Mouse (Mus musculus): ENCODE data around the gene Galp.
"Not testable (repeated sequence)": the region's sequence is repeated elsewhere in the genome, so short reads cannot be mapped to it uniquely, and the experiment has no call there.

The Galp gene

GRCm38 (mm10) chr7:6252410-6252809 is 55.5 kb downstream of the Galp start, which contains the start of gene Epp13:
Gene Epp13, plus strand, starts transcription at chr7:6252710.
- Histone ChIP-seq H3K4me3 (replicated peaks; ENCODE audit: low read length) (0 out of 2 replicates have a peak within 1 kb of the TSS, but pooled peaks have one; percentile 2), H3K36me3 (ENCODE audit: insufficient read depth, low read length) (peaks cover 23% of the 10 kb centered on the region), H3K4me1 (replicated peaks; ENCODE audit: low read depth, low read length) (peaks cover 9% of the 10 kb centered on the region), H3K9me3 (ENCODE audit: low read length) (peaks cover 68% of the 10 kb centered on the region), H3K27me3 (ENCODE audit: insufficient read depth, low read length) (no peaks in the 10 kb centered on the region)
- TF ChIP-seq NANOG (IDR thresholded peaks at IDR 0.05; ENCODE audit: borderline replicate concordance, low read length) (no peak), CTCF (conservative IDR thresholded peaks at IDR 0.05; ENCODE audit: low read length) (no peak), POU5F1 (IDR thresholded peaks at IDR 0.05; ENCODE audit: borderline replicate concordance, low read length) (no peak)

GRCm38 (mm10) chr7:6254451-6254850 is 57.6 kb downstream of the Galp start:
- no peak overlapping the region for H3K4me3 ChIP-seq (replicated peaks; ENCODE audit: low read length)
- H3K27me3 ChIP-seq (ENCODE audit: insufficient read depth, low read length): no peaks in the 10 kb centered on the region
- H3K4me1 ChIP-seq (replicated peaks; ENCODE audit: low read depth, low read length): peaks cover 17% of the 10 kb centered on the region
- peaks cover 57% of the 10 kb centered on the region for H3K9me3 ChIP-seq (ENCODE audit: low read length)
- peaks cover 24% of the 10 kb centered on the region for H3K36me3 ChIP-seq (ENCODE audit: insufficient read depth, low read length)
- no peak for TF ChIP-seq NANOG (IDR thresholded peaks at IDR 0.05; ENCODE audit: borderline replicate concordance, low read length)
- no peak for TF ChIP-seq CTCF (conservative IDR thresholded peaks at IDR 0.05; ENCODE audit: low read length)
- TF ChIP-seq POU5F1 (IDR thresholded peaks at IDR 0.05; ENCODE audit: borderline replicate concordance, low read length): no peak

- Histone ChIP-seq H3K36me3 (ENCODE audit: insufficient read depth, low read length) (peaks cover 32% of the 10 kb centered on the region), H3K9me3 (ENCODE audit: low read length) (peaks cover 68% of the 10 kb centered on the region), H3K4me3 (replicated peaks; ENCODE audit: low read length) (peak overlapping the region; percentile 10; the same call in 1 of the 2 replicates), H3K4me1 (replicated peaks; ENCODE audit: low read depth, low read length) (peaks cover 39% of the 10 kb centered on the region), H3K27me3 (ENCODE audit: insufficient read depth, low read length) (no peaks in the 10 kb centered on the region)
- TF ChIP-seq NANOG (IDR thresholded peaks at IDR 0.05; ENCODE audit: borderline replicate concordance, low read length) (no peak), CTCF (conservative IDR thresholded peaks at IDR 0.05; ENCODE audit: low read length) (no peak), POU5F1 (IDR thresholded peaks at IDR 0.05; ENCODE audit: borderline replicate concordance, low read length) (no peak)
Measured at GRCm38 (mm10) chr7:6257386-6257785, 60.5 kb downstream of the Galp start.

GRCm38 (mm10) chr7:6258232-6259220 is 61.6 kb downstream of the Galp start:
- H3K4me1 ChIP-seq (replicated peaks; ENCODE audit: low read depth, low read length): peaks cover 49% of the 10 kb centered on the region
- peak overlapping the region; percentile 73 for H3K4me3 ChIP-seq (replicated peaks; ENCODE audit: low read length)
- H3K36me3 ChIP-seq (ENCODE audit: insufficient read depth, low read length): peaks cover 34% of the 10 kb centered on the region
- peaks cover 57% of the 10 kb centered on the region for H3K9me3 ChIP-seq (ENCODE audit: low read length)
- H3K27me3 ChIP-seq (ENCODE audit: insufficient read depth, low read length): no peaks in the 10 kb centered on the region
- TF ChIP-seq CTCF (conservative IDR thresholded peaks at IDR 0.05; ENCODE audit: low read length) (no peak), NANOG (IDR thresholded peaks at IDR 0.05; ENCODE audit: borderline replicate concordance, low read length) (peak; percentile 78), POU5F1 (IDR thresholded peaks at IDR 0.05; ENCODE audit: borderline replicate concordance, low read length) (peak; percentile 68)

DNA sequence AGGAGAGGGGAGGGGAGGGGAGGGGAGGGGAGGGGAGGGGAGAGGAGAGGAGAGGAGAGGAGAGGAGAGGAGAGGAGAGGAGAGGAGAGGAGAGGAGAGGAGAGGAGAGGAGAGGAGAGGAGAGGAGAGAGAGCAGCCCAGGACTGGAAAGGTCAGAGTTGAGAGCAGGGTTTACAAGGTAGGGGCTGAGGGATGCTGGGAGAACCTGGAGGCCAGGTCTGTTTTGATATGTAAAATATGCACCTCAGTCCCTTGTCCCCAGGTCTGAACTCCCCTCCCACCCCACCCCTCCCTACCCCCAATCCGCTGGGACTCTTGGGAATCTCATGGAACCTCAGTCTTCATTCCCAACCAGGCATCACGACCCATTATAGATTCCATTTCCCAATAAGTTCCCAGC is 63.1 kb downstream of the Galp start:
- Histone ChIP-seq H3K4me3 (replicated peaks; ENCODE audit: low read length) (peak overlapping the region; percentile 51; the same call in 1 of the 2 replicates), H3K4me1 (replicated peaks; ENCODE audit: low read depth, low read length) (peaks cover 51% of the 10 kb centered on the region), H3K36me3 (ENCODE audit: insufficient read depth, low read length) (peaks cover 44% of the 10 kb centered on the region), H3K9me3 (ENCODE audit: low read length) (peaks cover 45% of the 10 kb centered on the region)
- not testable (repeated sequence) for H3K27me3 ChIP-seq (ENCODE audit: insufficient read depth, low read length)

- Histone ChIP-seq H3K4me1 (replicated peaks; ENCODE audit: low read depth, low read length) (peaks cover 63% of the 10 kb centered on the region), H3K4me3 (replicated peaks; ENCODE audit: low read length) (no peak overlapping the region), H3K9me3 (ENCODE audit: low read length) (peaks cover 24% of the 10 kb centered on the region), H3K36me3 (ENCODE audit: insufficient read depth, low read length) (peaks cover 34% of the 10 kb centered on the region), H3K27me3 (ENCODE audit: insufficient read depth, low read length) (no peaks in the 10 kb centered on the region)
- TF ChIP-seq POU5F1 (IDR thresholded peaks at IDR 0.05; ENCODE audit: borderline replicate concordance, low read length) (no peak), CTCF (conservative IDR thresholded peaks at IDR 0.05; ENCODE audit: low read length) (peak; percentile 57)
Measured at GRCm38 (mm10) chr7:6262120-6262519, 65.2 kb downstream of the Galp start.

GRCm38 (mm10) chr7:6262984-6263383 is 66.1 kb downstream of the Galp start:
- no peak for TF ChIP-seq POU5F1 (IDR thresholded peaks at IDR 0.05; ENCODE audit: borderline replicate concordance, low read length)
- no peak for TF ChIP-seq NANOG (IDR thresholded peaks at IDR 0.05; ENCODE audit: borderline replicate concordance, low read length)
- no peak for TF ChIP-seq CTCF (conservative IDR thresholded peaks at IDR 0.05; ENCODE audit: low read length)
- peaks cover 55% of the 10 kb centered on the region for H3K4me1 ChIP-seq (replicated peaks; ENCODE audit: low read depth, low read length)
- no peak overlapping the region for H3K4me3 ChIP-seq (replicated peaks; ENCODE audit: low read length)
- H3K27me3 ChIP-seq (ENCODE audit: insufficient read depth, low read length): no peaks in the 10 kb centered on the region
- H3K9me3 ChIP-seq (ENCODE audit: low read length): peaks cover 15% of the 10 kb centered on the region
- H3K36me3 ChIP-seq (ENCODE audit: insufficient read depth, low read length): peaks cover 30% of the 10 kb centered on the region

GRCm38 (mm10) chr7:6265695-6266094 is 68.8 kb downstream of the Galp start:
- peaks cover 9% of the 10 kb centered on the region for H3K9me3 ChIP-seq (ENCODE audit: low read length)
- peak overlapping the region; percentile 50 for H3K4me3 ChIP-seq (replicated peaks; ENCODE audit: low read length)
- TF ChIP-seq CTCF (conservative IDR thresholded peaks at IDR 0.05; ENCODE audit: low read length): peak; percentile 97
- TF ChIP-seq POU5F1 (IDR thresholded peaks at IDR 0.05; ENCODE audit: borderline replicate concordance, low read length): no peak
- peaks cover 30% of the 10 kb centered on the region for H3K36me3 ChIP-seq (ENCODE audit: insufficient read depth, low read length)
- H3K4me1 ChIP-seq (replicated peaks; ENCODE audit: low read depth, low read length): peaks cover 53% of the 10 kb centered on the region
- no peaks in the 10 kb centered on the region for H3K27me3 ChIP-seq (ENCODE audit: insufficient read depth, low read length)

All from E14TG2a.4 (cell line).